Mouse (Mus musculus): ENCODE measurements at regions not wholly inside any gene's neighbourhood (a gene's known extent, or its start where the extent isn't known, plus 50 kb on each side); places are given as distances from the start of the nearest gene placed in this dataset.

GRCm38 (mm10) chr2:70914372-70914771 is 88.8 kb upstream of the Tlk1 start:
- no peak for DNase-seq (ENCODE audit: low spot score in 2 of 2)

- no peak for DNase-seq (ENCODE audit: low spot score in 2 of 2)
Observed at GRCm38 (mm10) chr2:70909401-70909800, 83.9 kb upstream of the Tlk1 start.

- DNase-seq (ENCODE audit: low spot score in 2 of 2), result no peak
Observed at GRCm38 (mm10) chr2:70908579-70908978, 83.1 kb upstream of the Tlk1 start.

- no peak for DNase-seq (ENCODE audit: low spot score in 2 of 2)
Observed at GRCm38 (mm10) chr2:70906216-70906615, 80.7 kb upstream of the Tlk1 start.

- DNase-seq (ENCODE audit: low spot score in 2 of 2), result no peak
Observed at GRCm38 (mm10) chr2:70904429-70904828, 78.9 kb upstream of the Tlk1 start.

- DNase-seq (ENCODE audit: low spot score in 2 of 2), result no peak
Observed at GRCm38 (mm10) chr2:70902196-70902595, 76.7 kb upstream of the Tlk1 start.

- peak in 1 of 2 experiments; percentile 4 for DNase-seq (ENCODE audit: low spot score in 2 of 2)
Observed at GRCm38 (mm10) chr2:70901479-70901878, 76.0 kb upstream of the Tlk1 start.

GRCm38 (mm10) chr2:70899056-70899455 is 73.5 kb upstream of the Tlk1 start:
- no peak for DNase-seq (ENCODE audit: low spot score in 2 of 2)

GRCm38 (mm10) chr2:70898396-70898795 is 72.9 kb upstream of the Tlk1 start:
- no peak for DNase-seq (ENCODE audit: low spot score in 2 of 2)

- DNase-seq (ENCODE audit: low spot score in 2 of 2), result no peak
Observed at GRCm38 (mm10) chr2:70897373-70897772, 71.8 kb upstream of the Tlk1 start.

- no peak for DNase-seq (ENCODE audit: low spot score in 2 of 2)
Observed at GRCm38 (mm10) chr2:70889522-70890100, 64.1 kb upstream of the Tlk1 start.

- DNase-seq (ENCODE audit: low spot score in 2 of 2), result no peak
Observed at GRCm38 (mm10) chr2:70888840-70889469, 63.4 kb upstream of the Tlk1 start.

- DNase-seq (ENCODE audit: low spot score in 2 of 2), result no peak
Observed at GRCm38 (mm10) chr2:70886831-70887230, 61.3 kb upstream of the Tlk1 start.

GRCm38 (mm10) chr2:70885674-70886073 is 60.1 kb upstream of the Tlk1 start:
- no peak for DNase-seq (ENCODE audit: low spot score in 2 of 2)

- no peak for DNase-seq (ENCODE audit: low spot score in 2 of 2)
Observed at GRCm38 (mm10) chr2:70877333-70878080, 52.0 kb upstream of the Tlk1 start.

GRCm38 (mm10) chr2:70876251-70876650 is 50.7 kb upstream of the Tlk1 start:
- DNase-seq (ENCODE audit: low spot score in 2 of 2), result no peak
